Mouse (Mus musculus) kidney, embryonic 16.5 days (tissue): ENCODE measurements at regions not wholly inside any gene's neighbourhood (a gene's known extent, or its start where the extent isn't known, plus 50 kb on each side); places are given as distances from the start of the nearest gene placed in this dataset.
A peak's percentile ranks its signal among the peaks of the same experiment; 100 is the strongest.
"Not testable (repeated sequence)": the region's sequence is repeated elsewhere in the genome, so short reads cannot be mapped to it uniquely, and the experiment has no call there.

ENCODE experiments used
- ATAC-seq: fragments of 200-750 bp; cut with Nextera tagmentation; 2 replicates; pipeline ENCODE4 v1.8.0; 2017; ENCODE audit warnings: moderate TSS enrichment; ENCODE audit not compliant: low FRiP score, low TSS enrichment
- H3K27ac ChIP-seq: fragments of 300-500 bp; sonication (generic); 2 replicates; pipeline ENCODE4 v1.5.1; 2014; ENCODE audit warnings: low read length
- H3K27me3 ChIP-seq: fragments of 300-500 bp; sonication (generic); 2 replicates; pipeline ENCODE4 v1.6.1; 2014; ENCODE audit warnings: low read length, control low read depth, mixed read lengths; ENCODE audit not compliant: insufficient read depth
- H3K36me3 ChIP-seq: fragments of 300-500 bp; sonication (generic); 2 replicates; pipeline ENCODE4 v1.6.1; 2014; ENCODE audit warnings: low read length, control low read depth, mixed read lengths; ENCODE audit not compliant: insufficient read depth
- H3K4me1 ChIP-seq: fragments of 300-500 bp; sonication (generic); 2 replicates; pipeline ENCODE4 v1.6.1; 2014; ENCODE audit warnings: low read length, control low read depth, mixed read lengths; ENCODE audit not compliant: insufficient read depth
- H3K4me2 ChIP-seq: fragments of 300-500 bp; sonication (generic); replicated peaks from 2 replicates; pipeline ENCODE4 v1.6.1; 2014; ENCODE audit warnings: low read depth, low read length
- H3K4me3 ChIP-seq: fragments of 300-500 bp; sonication (generic); 2 replicates; pipeline ENCODE4 v1.5.1; 2014; ENCODE audit warnings: mild to moderate bottlenecking, low read length
- H3K9ac ChIP-seq: fragments of 300-500 bp; sonication (generic); replicated peaks from 2 replicates; pipeline ENCODE4 v1.6.1; 2014; ENCODE audit warnings: low read length
- H3K9me3 ChIP-seq: fragments of 300-500 bp; sonication (generic); 2 replicates; pipeline ENCODE4 v1.6.1; 2016; ENCODE audit warnings: low read length, control low read depth
- WGBS: fragments of 180-500 bp; shearing (Covaris S2); extraction: QIAGEN DNeasy Blood & Tissue Kit; methylation state at CpG from one replicate; pipeline ENCODE4 v1.1.7; 2014; 5-methylcytosine and 5-hydroxymethylcytosine counted together

DNA sequence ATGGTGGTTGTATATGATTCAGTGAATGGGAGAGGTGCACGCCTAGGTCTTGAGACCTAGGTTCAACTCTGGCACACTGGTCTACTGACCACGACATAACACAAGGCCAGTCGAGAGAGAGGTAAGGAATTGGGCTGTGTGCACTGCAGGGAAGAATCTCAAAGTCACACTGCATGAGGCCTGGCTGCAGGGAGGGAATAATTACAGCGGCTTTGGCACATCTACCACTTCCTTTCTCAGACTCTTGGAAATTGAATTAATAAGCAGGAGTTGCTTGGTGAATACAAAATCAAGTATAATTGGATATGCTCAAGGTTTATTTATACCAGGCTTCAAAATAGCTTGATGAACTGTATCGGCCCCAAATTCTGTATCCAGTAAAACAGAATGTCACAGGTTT, 93.9 kb upstream of the Vldlr start:
- Histone ChIP-seq H3K27me3 (no peaks in the 10 kb centered on the region), H3K9ac (no peak overlapping the region), H3K27ac (no peak overlapping the region), H3K4me3 (no peak overlapping the region), H3K36me3 (no peaks in the 10 kb centered on the region), H3K4me1 (no peaks in the 10 kb centered on the region), H3K4me2 (no peak overlapping the region), H3K9me3 (no peaks in the 10 kb centered on the region)
- 85% methylated on average over 5 of the region's 5 CpGs for WGBS
- ATAC-seq, result no peak

- H3K4me1 ChIP-seq, result no peaks in the 10 kb centered on the region
- no peak overlapping the region for H3K4me3 ChIP-seq
- no peak overlapping the region for H3K27ac ChIP-seq
- H3K9me3 ChIP-seq, result no peaks in the 10 kb centered on the region
- H3K9ac ChIP-seq, result no peak overlapping the region
- WGBS, result 58% methylated on average over 8 of the region's 8 CpGs
- ATAC-seq, result no peak
- no peak overlapping the region for H3K4me2 ChIP-seq
- no peaks in the 10 kb centered on the region for H3K36me3 ChIP-seq
- H3K27me3 ChIP-seq, result no peaks in the 10 kb centered on the region
Measured at GRCm38 (mm10) chr19:27123334-27123733, 93.0 kb upstream of the Vldlr start.

- Histone ChIP-seq H3K27ac (no peak overlapping the region), H3K9me3 (no peaks in the 10 kb centered on the region), H3K9ac (no peak overlapping the region), H3K36me3 (no peaks in the 10 kb centered on the region), H3K27me3 (no peaks in the 10 kb centered on the region), H3K4me1 (no peaks in the 10 kb centered on the region), H3K4me2 (no peak overlapping the region), H3K4me3 (no peak overlapping the region)
- ATAC-seq, result 0 out of 2 replicates have a peak, but pooled peaks have one; percentile 15
- WGBS, result 65% methylated on average over 11 of the region's 11 CpGs
Measured at GRCm38 (mm10) chr19:27123806-27124469, 92.3 kb upstream of the Vldlr start.

DNA sequence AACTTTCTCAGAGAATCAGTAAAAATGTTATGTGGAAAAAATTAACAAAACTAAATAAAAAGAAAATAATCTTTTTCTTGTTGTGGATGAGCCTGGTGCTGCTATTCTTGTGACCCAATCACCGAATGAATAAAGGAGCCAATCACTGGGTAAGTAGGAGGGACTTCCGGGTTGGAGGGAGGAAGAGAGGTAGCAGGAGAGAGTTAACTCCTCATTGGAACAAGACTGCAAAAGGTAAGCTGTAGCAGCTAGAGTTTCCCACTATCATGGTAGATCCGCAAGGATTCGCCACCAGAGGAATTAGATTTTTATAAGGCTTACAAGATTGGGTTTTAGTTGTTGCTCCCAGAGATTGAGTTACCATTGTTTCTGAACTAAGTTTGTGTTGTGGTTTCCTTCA, 87.8 kb upstream of the Vldlr start:
- not testable (repeated sequence) for H3K36me3 ChIP-seq, H3K4me3 ChIP-seq, H3K27me3 ChIP-seq, H3K9me3 ChIP-seq, H3K4me2 ChIP-seq, ATAC-seq, H3K4me1 ChIP-seq, H3K27ac ChIP-seq, H3K9ac ChIP-seq
- 87% methylated on average over 4 of the region's 4 CpGs for WGBS

- H3K4me1 ChIP-seq, result no peaks in the 10 kb centered on the region
- H3K36me3 ChIP-seq, result no peaks in the 10 kb centered on the region
- H3K4me3 ChIP-seq, result no peak overlapping the region
- no peak overlapping the region for H3K27ac ChIP-seq
- H3K9me3 ChIP-seq, result no peaks in the 10 kb centered on the region
- WGBS, result 84% methylated on average over 5 of the region's 5 CpGs
- no peak for ATAC-seq
- H3K27me3 ChIP-seq, result no peaks in the 10 kb centered on the region
- H3K9ac ChIP-seq, result no peak overlapping the region
- no peak overlapping the region for H3K4me2 ChIP-seq
Measured at GRCm38 (mm10) chr19:27134360-27134759, 81.9 kb upstream of the Vldlr start.

GRCm38 (mm10) chr19:27140892-27141291, 75.4 kb upstream of the Vldlr start:
- no peaks in the 10 kb centered on the region for H3K9me3 ChIP-seq
- 72% methylated on average over 3 of the region's 3 CpGs for WGBS
- ATAC-seq, result no peak
- H3K4me1 ChIP-seq, result peaks cover 5% of the 10 kb centered on the region; the same call in 1 of the 2 replicates
- H3K4me2 ChIP-seq, result no peak overlapping the region
- no peak overlapping the region for H3K4me3 ChIP-seq
- H3K36me3 ChIP-seq, result no peaks in the 10 kb centered on the region
- H3K27ac ChIP-seq, result no peak overlapping the region
- H3K27me3 ChIP-seq, result no peaks in the 10 kb centered on the region
- no peak overlapping the region for H3K9ac ChIP-seq

DNA sequence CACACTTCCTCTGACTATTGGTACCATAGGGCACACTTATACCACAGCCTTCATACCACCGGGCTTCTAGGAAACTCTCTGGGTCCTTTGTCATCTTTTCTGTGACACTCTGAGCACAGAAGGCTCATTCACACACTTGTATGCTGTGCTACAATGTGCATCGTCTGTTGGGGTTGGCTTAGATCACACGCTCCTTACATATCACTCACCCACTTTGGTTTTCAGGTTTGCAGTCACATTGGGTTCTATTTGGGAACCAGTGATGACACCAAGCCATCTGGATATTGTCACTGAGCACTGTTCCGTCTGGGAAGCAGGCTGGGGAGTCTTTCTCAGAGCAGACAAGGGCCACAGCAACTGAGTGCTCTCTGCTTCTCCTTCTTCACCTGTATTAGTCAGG, 74.1 kb upstream of the Vldlr start:
- no peaks in the 10 kb centered on the region for H3K9me3 ChIP-seq
- no peak overlapping the region for H3K27ac ChIP-seq
- H3K4me1 ChIP-seq, result peaks cover 5% of the 10 kb centered on the region; the same call in 1 of the 2 replicates
- H3K9ac ChIP-seq, result no peak overlapping the region
- 96% methylated on average over 4 of the region's 4 CpGs for WGBS
- no peak overlapping the region for H3K4me2 ChIP-seq
- H3K4me3 ChIP-seq, result no peak overlapping the region
- no peaks in the 10 kb centered on the region for H3K36me3 ChIP-seq
- H3K27me3 ChIP-seq, result no peaks in the 10 kb centered on the region
- no peak for ATAC-seq

DNA sequence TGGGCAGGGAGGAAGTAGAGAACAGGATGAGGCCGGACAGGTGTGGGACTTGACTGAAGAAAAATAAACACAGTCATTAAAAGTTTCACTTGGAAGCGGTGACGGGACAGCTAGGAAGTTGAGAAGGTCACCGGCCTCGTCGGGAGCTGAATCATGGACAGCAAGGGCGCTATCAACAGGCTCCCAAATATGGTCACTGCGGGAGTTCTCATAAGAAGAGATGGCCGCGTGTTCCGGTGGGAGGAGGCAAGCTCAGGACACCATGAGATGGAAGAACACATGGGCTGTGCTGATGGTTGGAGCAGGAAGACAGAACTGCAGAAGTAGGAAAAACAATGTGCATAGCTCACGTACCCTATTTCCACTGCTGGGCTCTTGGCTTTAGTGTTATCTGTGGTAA, 68.9 kb upstream of the Vldlr start:
- no peak overlapping the region for H3K27ac ChIP-seq
- H3K4me3 ChIP-seq, result no peak overlapping the region
- 0 out of 2 replicates have a peak, but pooled peaks have one; percentile 42 for ATAC-seq
- H3K27me3 ChIP-seq, result no peaks in the 10 kb centered on the region
- WGBS, result 45% methylated on average over 12 of the region's 12 CpGs
- H3K4me2 ChIP-seq, result no peak overlapping the region
- H3K9me3 ChIP-seq, result no peaks in the 10 kb centered on the region
- no peaks in the 10 kb centered on the region for H3K36me3 ChIP-seq
- H3K9ac ChIP-seq, result no peak overlapping the region
- H3K4me1 ChIP-seq, result peaks cover 8% of the 10 kb centered on the region; the same call in 1 of the 2 replicates

DNA sequence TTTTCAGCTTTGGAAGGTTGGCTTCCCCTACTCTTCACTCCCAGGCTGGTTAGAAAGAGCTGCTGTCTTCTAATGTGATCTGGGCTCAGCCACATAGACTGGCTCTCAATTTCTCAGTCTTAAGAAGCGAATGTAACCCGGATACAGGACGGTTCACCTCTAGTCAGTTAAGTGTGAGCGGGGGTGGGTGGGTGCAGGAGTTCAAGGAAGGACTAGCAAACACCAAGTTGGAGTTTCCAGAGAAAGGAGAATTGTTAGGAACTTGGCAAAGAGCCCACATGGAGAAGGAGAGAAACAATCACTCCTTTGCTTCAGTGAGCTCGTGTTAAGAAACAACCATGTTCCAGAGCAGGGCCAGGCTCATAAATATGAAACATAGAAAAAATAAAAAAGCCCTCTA, 68.0 kb upstream of the Vldlr start:
- H3K27ac ChIP-seq, result peak overlapping the region; percentile 52; the same call in 1 of the 2 replicates

GRCm38 (mm10) chr19:27149567-27149966, 66.7 kb upstream of the Vldlr start:
- WGBS, result 52% methylated on average over 4 of the region's 4 CpGs
- no peak overlapping the region for H3K4me3 ChIP-seq
- peaks cover 3% of the 10 kb centered on the region; the same call in 1 of the 2 replicates for H3K4me1 ChIP-seq
- no peak for ATAC-seq
- H3K4me2 ChIP-seq, result no peak overlapping the region
- no peaks in the 10 kb centered on the region for H3K27me3 ChIP-seq
- H3K9me3 ChIP-seq, result no peaks in the 10 kb centered on the region
- no peaks in the 10 kb centered on the region for H3K36me3 ChIP-seq
- no peak overlapping the region for H3K9ac ChIP-seq
- no peak overlapping the region for H3K27ac ChIP-seq

More for the DNA sequence above, 68.0 kb upstream of the Vldlr start:
- no peak overlapping the region for H3K9ac ChIP-seq
- no peaks in the 10 kb centered on the region for H3K27me3 ChIP-seq
- 50% methylated on average over 5 of the region's 5 CpGs for WGBS
- H3K4me3 ChIP-seq, result no peak overlapping the region
- H3K4me2 ChIP-seq, result no peak overlapping the region
- no peak for ATAC-seq
- H3K9me3 ChIP-seq, result no peaks in the 10 kb centered on the region
- no peaks in the 10 kb centered on the region for H3K36me3 ChIP-seq
- H3K4me1 ChIP-seq, result peaks cover 8% of the 10 kb centered on the region; the same call in 1 of the 2 replicates
